Mouse (Mus musculus): Measurements from ENCODE around the gene Ddx43.
A peak's percentile ranks its signal among the peaks of the same experiment; 100 is the strongest.

Gene Ddx43

DNA sequence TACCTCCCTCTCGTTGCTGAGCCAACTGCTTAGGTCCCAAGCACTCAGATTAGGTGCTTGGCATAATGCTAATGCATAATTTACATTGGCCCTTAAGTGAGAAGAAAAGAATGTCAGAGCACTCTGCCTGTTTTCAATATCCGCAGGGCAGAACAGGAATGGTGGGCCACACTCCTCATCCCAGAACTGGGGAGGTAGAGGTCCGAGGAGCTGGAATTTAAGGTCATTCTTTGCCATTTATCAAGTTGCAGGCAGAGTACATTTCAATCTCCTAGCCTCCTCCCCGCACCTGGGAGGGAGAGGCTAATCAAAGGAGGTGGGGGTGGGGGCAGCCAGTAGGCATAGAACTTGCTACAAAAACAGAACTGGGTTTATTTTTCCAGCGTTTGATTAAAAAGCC lies 21.2 kb upstream of the Ddx43 start:
- no peak for DNase-seq

DNA sequence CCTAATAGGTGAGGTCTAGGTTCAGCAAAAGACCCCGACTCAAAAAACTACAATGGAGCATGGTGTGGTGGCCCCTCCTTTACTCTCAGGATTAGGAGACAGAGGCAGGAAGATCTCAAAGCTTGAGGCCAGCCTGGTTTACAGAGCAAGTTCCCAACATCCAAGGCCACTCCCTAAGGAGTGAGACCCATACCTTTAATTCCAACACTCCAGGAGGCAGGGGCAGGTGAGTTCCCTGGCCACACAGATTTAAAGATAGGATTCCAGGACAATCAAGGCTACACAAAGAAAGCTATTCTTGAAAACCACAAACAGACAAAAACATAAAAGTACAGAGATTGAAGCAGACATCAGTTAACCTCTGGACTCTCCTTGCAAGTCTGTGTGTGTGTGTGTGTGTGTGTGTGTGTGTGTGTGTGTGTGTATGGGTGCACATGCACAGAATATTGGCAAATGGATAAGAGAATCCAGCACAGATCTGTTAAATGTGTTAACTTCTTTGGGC lies 20.6 kb upstream of the Ddx43 start:
- no peak for DNase-seq

DNA sequence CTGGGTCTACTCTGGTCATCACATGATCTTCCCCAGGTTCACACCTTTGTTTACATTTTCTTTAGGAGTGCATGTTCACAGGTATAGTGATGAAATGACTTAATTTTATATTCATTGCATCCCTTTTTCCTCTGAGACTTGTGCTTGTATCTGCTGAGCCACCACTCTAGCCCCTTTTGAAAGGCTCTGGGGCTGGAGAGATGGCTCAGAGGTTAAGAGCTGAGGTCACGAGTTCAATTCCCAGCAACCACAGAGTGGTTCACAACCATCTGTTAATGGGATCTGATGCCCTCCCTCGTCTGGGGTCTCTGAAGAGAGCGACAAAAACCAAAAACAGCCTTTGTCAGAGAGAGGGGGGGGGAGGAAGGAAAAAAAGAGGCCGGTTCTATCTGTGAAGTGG lies 20.1 kb upstream of the Ddx43 start:
- DNase-seq = no peak

- DNase-seq = no peak
Measured at GRCm38 (mm10) chr9:78377546-78377945, 18.0 kb upstream of the Ddx43 start.

- peak; percentile 18 to 46 for DNase-seq
Measured at GRCm38 (mm10) chr9:78378113-78378785, 17.3 kb upstream of the Ddx43 start, which contains the start of gene Ooep. Gene Ooep, minus strand, starts transcription at chr9:78378725.

DNA sequence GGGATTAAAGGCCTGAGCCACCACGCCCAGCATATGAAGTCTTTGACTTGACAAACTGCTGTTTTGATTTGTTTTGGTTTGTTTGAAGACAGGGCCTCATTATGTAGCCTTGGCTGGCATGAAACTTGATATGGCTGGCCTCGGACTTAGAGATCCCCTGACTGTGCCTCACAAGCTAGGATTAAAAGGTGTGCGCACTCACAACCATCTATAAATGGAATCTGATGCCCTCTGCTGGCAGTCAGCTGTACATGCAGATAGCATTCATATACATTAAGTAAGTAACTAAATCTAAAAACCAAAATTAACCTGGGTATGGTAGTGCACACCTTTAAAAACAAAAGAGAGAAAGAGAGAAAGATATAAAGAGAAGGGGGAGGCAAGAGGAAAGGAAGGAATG lies 9.7 kb upstream of the Ddx43 start:
- DNase-seq = no peak

DNA sequence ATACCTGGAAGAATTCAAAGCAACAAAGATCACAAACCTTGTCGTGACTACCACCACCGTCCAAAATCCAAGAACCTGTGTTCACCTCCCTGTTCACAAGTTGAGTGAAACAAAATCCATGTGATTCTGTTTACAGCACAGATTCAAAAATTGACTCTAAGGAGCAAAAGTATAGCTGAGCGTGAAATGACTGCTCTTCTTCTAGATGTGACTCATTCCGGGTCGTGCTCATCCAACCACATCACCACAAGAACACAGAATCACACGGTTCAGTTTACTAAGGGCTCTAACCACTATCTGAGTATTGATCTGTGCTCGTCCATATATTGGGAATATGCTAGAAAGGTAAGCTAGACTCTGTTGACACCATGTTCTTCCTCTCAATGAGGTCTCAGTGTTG lies 8.6 kb upstream of the Ddx43 start:
- DNase-seq = no peak

- no peak for DNase-seq
Measured at GRCm38 (mm10) chr9:78389981-78390380, 5.6 kb upstream of the Ddx43 start.

DNA sequence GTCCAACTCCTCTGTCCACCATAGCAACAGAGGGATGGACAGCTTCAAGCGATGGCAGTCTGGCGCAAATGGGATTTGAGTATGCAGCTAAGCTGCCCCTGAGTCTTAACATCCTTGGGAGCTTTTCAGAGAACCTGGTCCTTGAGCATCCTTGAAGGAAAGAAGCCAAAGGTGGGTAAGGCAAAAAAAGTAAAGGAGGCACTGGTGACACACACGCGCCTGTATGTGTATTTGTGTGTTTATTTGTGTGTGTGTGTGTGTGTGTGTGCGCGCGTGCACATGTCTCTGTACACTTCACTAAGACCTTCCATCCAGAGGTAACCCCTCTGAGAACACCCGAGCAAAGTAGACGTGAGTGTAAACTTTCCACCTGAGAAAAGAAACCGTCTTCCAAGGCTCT lies 1.8 kb upstream of the Ddx43 start:
- DNase-seq = no peak

DNA sequence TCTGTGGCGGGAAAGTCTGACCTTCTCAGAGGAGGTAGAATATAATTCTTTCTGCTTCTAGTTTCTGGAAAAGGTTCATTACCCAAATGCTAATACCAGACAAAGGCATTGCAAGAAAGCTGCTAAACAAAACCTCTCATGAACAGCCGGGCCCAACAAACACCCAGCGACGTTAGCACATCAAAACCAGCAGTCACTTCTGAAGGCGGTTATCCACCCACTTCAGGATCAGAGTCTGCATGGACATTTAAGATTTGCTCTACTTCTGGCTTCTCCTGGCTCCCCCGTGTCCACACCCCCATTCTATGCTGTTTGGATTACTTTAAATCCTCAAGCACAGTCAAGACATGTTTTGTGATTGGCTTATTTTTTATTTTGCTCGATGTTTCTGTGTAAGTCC lies 975 bp upstream of the Ddx43 start:
- DNase-seq = no peak

DNA sequence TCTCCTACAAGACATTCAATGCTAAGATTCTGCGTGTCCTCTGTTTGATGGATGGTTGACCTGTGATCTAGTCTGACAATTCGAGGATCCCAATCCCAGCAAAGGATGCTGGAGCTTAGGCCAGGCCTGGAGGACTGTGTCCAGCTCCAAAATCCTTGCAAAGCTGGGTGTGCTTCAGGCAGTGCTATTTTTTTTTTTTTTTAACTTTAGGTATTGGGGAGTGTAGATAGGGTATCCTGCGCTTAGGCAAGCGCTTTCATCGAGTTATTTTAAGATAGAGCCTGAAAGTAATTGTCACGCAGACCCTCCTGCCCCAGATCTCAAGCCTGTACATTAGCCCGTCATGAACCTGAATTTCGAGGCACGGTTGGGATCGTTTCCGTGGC lies 340 bp upstream of the Ddx43 start:
- no peak for DNase-seq

GRCm38 (mm10) chr9:78396517-78396916 lies 940 bp downstream of the Ddx43 start:
- no peak for DNase-seq

DNA sequence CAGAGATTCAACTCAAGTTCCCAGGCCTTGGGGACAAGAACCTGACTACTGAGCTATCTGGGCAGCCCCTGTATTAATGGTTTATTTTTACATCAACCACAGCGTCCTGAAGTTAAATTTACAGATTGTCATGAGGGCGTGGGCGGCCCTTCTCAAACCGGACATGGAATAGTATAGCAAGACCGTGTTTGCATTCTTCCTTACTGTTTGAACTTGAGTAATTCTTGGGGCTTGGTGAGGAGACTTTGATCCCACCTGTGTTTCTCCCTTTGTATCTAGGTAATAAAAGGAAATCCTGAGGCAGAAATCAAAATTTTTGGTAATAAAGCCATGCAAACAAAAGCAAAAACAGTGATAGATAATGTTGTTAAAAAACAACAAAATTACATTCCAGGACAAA lies 5.0 kb downstream of the Ddx43 start:
- DNase-seq = no peak

- no peak for DNase-seq
Measured at GRCm38 (mm10) chr9:78401596-78401995, 6.0 kb downstream of the Ddx43 start.

DNA sequence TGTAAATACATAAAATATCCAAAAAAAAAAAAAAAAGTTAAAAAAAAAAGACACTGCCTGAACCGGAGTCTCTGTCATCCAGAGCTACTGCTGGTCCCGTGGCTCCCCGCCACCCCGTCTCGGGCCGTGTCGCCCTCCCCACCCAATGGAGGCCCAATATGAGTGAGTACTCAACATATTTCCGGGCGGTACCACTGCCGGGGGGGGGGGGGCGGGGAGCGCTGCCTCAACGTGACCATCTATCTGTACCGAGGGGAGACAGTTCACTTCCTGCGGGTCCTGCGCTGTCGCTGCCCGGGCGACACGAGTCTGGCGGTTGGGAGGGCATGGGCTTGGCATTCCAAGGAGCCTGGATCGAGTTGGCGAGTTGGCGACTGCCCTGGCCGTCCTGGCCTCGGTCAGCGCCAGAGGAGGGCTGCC lies 31.8 kb downstream of the Ddx43 start:
- peak; percentile 11 to 23 for DNase-seq

GRCm38 (mm10) chr9:78428185-78428584 lies 32.6 kb downstream of the Ddx43 start:
- no peak for DNase-seq

DNA sequence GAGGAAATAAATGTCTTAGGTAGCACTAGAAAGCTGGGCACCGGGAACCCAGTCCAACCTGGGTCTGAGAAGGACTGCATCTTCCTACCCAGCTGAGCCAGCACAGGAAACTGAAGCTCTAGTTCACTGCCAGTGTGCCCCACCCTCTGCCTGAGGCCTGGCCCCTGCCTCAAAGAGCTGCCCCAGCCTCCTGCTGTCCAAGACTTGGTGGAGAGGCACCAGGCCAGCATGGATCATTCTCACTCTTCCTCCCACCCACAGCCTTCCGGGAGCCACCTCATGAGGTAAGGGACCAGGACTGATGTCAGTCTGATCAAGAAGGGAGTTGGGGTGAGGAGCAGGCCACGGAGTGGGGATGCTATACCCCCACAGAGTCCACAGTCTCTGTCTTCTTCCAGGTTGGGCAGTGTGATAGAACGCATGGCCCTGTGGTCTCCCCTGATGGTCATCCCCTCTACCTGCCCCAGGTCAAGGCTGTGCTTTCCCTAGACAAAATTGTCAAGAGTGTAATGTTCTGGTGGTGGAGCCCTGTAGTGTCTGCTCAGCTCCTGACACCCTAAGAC lies 33.4 kb downstream of the Ddx43 start:
- no peak for DNase-seq

DNA sequence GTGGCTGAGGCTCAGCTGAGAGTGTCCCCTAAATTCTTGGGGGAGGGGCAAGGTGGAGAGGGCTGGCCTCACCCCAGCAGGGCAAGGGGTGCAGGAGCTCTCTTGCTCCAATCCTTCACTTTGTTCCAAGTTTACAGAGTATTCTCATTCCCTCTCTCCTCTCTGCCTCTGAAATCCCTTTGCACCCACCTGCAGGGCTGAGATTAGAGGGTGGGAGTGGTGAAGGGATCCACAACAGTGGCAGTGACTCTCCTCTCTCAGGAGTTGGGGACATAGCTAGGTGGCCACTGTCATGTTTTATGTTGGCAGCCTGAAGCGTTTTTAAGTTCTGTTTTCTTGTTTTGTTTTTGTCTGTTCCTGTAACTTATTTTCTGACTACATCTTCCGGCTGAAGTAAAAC lies 34.0 kb downstream of the Ddx43 start:
- DNase-seq = no peak

GRCm38 (mm10) chr9:78430486-78430885 lies 34.9 kb downstream of the Ddx43 start:
- DNase-seq = no peak

GRCm38 (mm10) chr9:78432471-78432870 lies 36.9 kb downstream of the Ddx43 start:
- DNase-seq = no peak

- no peak for DNase-seq
Measured at GRCm38 (mm10) chr9:78439426-78439825, 43.8 kb downstream of the Ddx43 start.

DNA sequence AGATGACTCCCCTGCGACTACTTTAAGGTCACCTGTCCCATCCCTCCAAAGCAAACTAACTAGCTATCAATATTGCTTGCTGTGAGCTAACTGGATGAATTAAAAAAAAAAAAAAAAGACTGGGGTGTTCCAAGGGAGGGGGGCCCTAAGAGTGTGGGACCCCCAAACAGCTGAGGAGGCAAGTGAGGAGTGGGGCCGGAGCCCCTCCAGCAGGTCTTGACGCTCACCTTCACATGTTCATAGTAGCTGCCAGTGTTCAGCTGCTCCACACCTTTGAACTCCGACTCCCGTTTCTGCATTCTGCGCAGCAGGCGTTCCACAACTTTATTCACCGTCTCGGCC lies 46.6 kb downstream of the Ddx43 start:
- no peak for DNase-seq

GRCm38 (mm10) chr9:78442579-78443392 lies 47.2 kb downstream of the Ddx43 start, which contains the start of gene Cgas:
Gene Cgas, minus strand, starts transcription at chr9:78443237.
- no peak for DNase-seq

DNA sequence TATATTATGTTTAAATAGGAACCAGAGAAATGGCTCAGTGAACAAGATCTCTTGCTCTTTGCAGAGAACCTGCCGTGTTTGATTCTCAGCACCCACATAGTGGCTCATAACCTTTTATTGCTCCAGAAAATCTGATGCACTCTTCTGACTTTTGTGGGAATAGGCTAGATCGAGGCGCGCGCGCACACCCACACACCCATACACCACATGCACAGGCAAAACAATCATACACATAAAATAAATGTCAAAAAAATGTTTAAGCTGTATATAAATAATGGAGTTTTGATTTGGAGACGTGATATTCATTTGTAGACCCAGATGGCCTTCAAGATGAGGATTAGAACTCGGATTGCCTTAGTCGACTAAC lies 52.0 kb downstream of the Ddx43 start:
- DNase-seq = peak in 1 of 2 experiments; percentile 11
